Mouse (Mus musculus) CD8-positive naive resting alpha-beta T cell, adult 2 months (primary cell): Measurements from ENCODE around the gene Cyp19a1.

Experiments used
- DNase-seq, 2 experiments: peaks; one replicate each; pipeline ENCODE4 v3.0.0; 2022; ENCODE audit warnings: low read depth in 2 of 2, low spot score in 2 of 2

The Cyp19a1 gene

GRCm38 (mm10) chr9:54268010-54268409, at the start of gene Cyp19a1:
Gene Cyp19a1 (minus strand): TSS chr9:54268110.
- no peak for DNase-seq

- DNase-seq = no peak
These were observed 48.5 kb upstream of the Cyp19a1 start for GRCm38 (mm10) chr9:54316363-54316762.

- DNase-seq = no peak
These were observed 40.9 kb upstream of the Cyp19a1 start for GRCm38 (mm10) chr9:54308751-54309358.

- no peak for DNase-seq
These were observed 40.3 kb upstream of the Cyp19a1 start for GRCm38 (mm10) chr9:54308209-54308608.

- DNase-seq = no peak
These were observed 33.3 kb upstream of the Cyp19a1 start for GRCm38 (mm10) chr9:54301255-54301654.

GRCm38 (mm10) chr9:54299792-54300191, 31.9 kb upstream of the Cyp19a1 start:
- DNase-seq = no peak

GRCm38 (mm10) chr9:54299389-54299788, 31.5 kb upstream of the Cyp19a1 start:
- DNase-seq = no peak

GRCm38 (mm10) chr9:54287804-54288203, 19.9 kb upstream of the Cyp19a1 start:
- no peak for DNase-seq

- no peak for DNase-seq
These were observed 18.5 kb upstream of the Cyp19a1 start, which contains the start of gene Gldn for GRCm38 (mm10) chr9:54286331-54286987. Gene Gldn (plus strand): TSS chr9:54286486.

GRCm38 (mm10) chr9:54279046-54279589, 11.2 kb upstream of the Cyp19a1 start:
- no peak for DNase-seq

GRCm38 (mm10) chr9:54275283-54275682, 7.4 kb upstream of the Cyp19a1 start:
- no peak for DNase-seq

- DNase-seq = no peak
These were observed 3.0 kb upstream of the Cyp19a1 start for GRCm38 (mm10) chr9:54270889-54271288.

- no peak for DNase-seq
These were observed 2.1 kb upstream of the Cyp19a1 start for GRCm38 (mm10) chr9:54269987-54270386.

GRCm38 (mm10) chr9:54264754-54265153, 3.2 kb downstream of the Cyp19a1 start:
- no peak for DNase-seq

GRCm38 (mm10) chr9:54244869-54245665, 22.8 kb downstream of the Cyp19a1 start:
- no peak for DNase-seq

GRCm38 (mm10) chr9:54227580-54227979, 40.3 kb downstream of the Cyp19a1 start:
- no peak for DNase-seq

GRCm38 (mm10) chr9:54216511-54216910, 51.4 kb downstream of the Cyp19a1 start:
- DNase-seq = no peak

- DNase-seq = no peak
These were observed 53.0 kb downstream of the Cyp19a1 start for GRCm38 (mm10) chr9:54214881-54215280.

GRCm38 (mm10) chr9:54194790-54195189, 73.1 kb downstream of the Cyp19a1 start:
- no peak for DNase-seq

- DNase-seq = no peak
These were observed 76.5 kb downstream of the Cyp19a1 start for GRCm38 (mm10) chr9:54191435-54191834.

GRCm38 (mm10) chr9:54182484-54182883, 85.4 kb downstream of the Cyp19a1 start:
- DNase-seq = no peak

GRCm38 (mm10) chr9:54181330-54181729, 86.6 kb downstream of the Cyp19a1 start:
- DNase-seq = no peak
